Comparison of ENCODE assay signal across 31 mouse cellular contexts in genomic region chr7:113642540-113642939, GRCm38 (mm10).
DNase-seq lines count a peak whose midpoint lies in the region; ATAC-seq and TF ChIP-seq lines count a peak whose summit lies in the region.
"Had no signal": no experiment of that assay in that cellular context is flagged by ENCODE, and none has a peak within 500 bp of the region (broad histone marks: within the 10 kb centered on the region; RNA-seq: fewer than 3 reads in every experiment).

No protein-coding gene starts in this region.

- H3K27ac ChIP-seq in embryonic facial prominence, embryonic 14.5 days (replicated peaks; ENCODE audit: low read depth, low read length) = no peak overlapping the region
- no peak overlapping the region for H3K27ac ChIP-seq in embryonic facial prominence, embryonic 10.5 days (replicated peaks)
- H3K27ac ChIP-seq in hindbrain, embryonic 16.5 days (ENCODE audit: low read depth, low read length) = no peak overlapping the region
- H3K27ac ChIP-seq in hindbrain, embryonic 11.5 days (ENCODE audit: low read depth, low read length) = no peak overlapping the region
- no peak overlapping the region for H3K27ac ChIP-seq in midbrain, postnatal 0 days (ENCODE audit: low read depth, low read length)
- no peak overlapping the region for H3K27ac ChIP-seq in midbrain, embryonic 16.5 days (ENCODE audit: low read length)
- H3K27ac ChIP-seq in kidney, embryonic 15.5 days = no peak overlapping the region
- H3K27ac ChIP-seq: embryonic facial prominence, embryonic 13.5 days; forebrain, embryonic 13.5 days; limb, embryonic 15.5 days; liver, embryonic 14.5 days; macrophage; midbrain, embryonic 13.5 days; neural tube, embryonic 12.5 days; stomach, embryonic 15.5 days had no signal

- DNase-seq in embryonic facial prominence, embryonic 14.5 days (ENCODE audit: low spot score) = peak; percentile 38
- no peak for DNase-seq in embryonic facial prominence, embryonic 10.5 days (ENCODE audit: low spot score)
- no peak for DNase-seq in hindbrain, embryonic 11.5 days (ENCODE audit: low spot score)
- DNase-seq in midbrain, postnatal 0 days (ENCODE audit: low spot score) = peak; percentile 78
- no peak for DNase-seq in liver
- DNase-seq: adrenal gland, postnatal 25 days; cerebellum, adult 18-20 months; embryo, embryonic 11 days; gastrocnemius, postnatal 25 days; heart, adult 18-20 months; heart, postnatal 4 days; kidney, postnatal 25 days; lung, adult 2 months; lung, postnatal 10 days; right cerebral cortex, postnatal 14 days; thymus, postnatal 14 days had no signal

- H3K4me1 ChIP-seq in embryonic facial prominence, embryonic 14.5 days (ENCODE audit: control insufficient read depth, insufficient read depth, low read length) = no peaks in the 10 kb centered on the region
- no peaks in the 10 kb centered on the region for H3K4me1 ChIP-seq in embryonic facial prominence, embryonic 10.5 days
- H3K4me1 ChIP-seq in hindbrain, embryonic 16.5 days (ENCODE audit: control insufficient read depth, insufficient read depth, low read depth, low read length) = no peaks in the 10 kb centered on the region
- no peaks in the 10 kb centered on the region for H3K4me1 ChIP-seq in hindbrain, embryonic 11.5 days (replicated peaks; ENCODE audit: control insufficient read depth, insufficient read depth, low read length)
- H3K4me1 ChIP-seq in midbrain, postnatal 0 days (ENCODE audit: insufficient read depth, low read length) = no peaks in the 10 kb centered on the region
- H3K4me1 ChIP-seq in midbrain, embryonic 16.5 days (ENCODE audit: control insufficient read depth, insufficient read depth, low read length) = no peaks in the 10 kb centered on the region
- no peaks in the 10 kb centered on the region for H3K4me1 ChIP-seq in kidney, embryonic 15.5 days
- H3K4me1 ChIP-seq: forebrain, embryonic 13.5 days; limb, embryonic 15.5 days; neural tube, embryonic 12.5 days; stomach, embryonic 15.5 days had no signal

- TF ChIP-seq CTCF in midbrain, postnatal 0 days (IDR thresholded peaks at IDR 0.05) = no peak

- no peak for ATAC-seq in embryonic facial prominence, embryonic 14.5 days (ENCODE audit: low read depth)
- peak; percentile 56 for ATAC-seq in hindbrain, embryonic 16.5 days
- ATAC-seq in hindbrain, embryonic 11.5 days (ENCODE audit: low FRiP score) = no peak
- ATAC-seq in midbrain, postnatal 0 days (ENCODE audit: low FRiP score) = no peak
- ATAC-seq in midbrain, embryonic 16.5 days = no peak
- no peak for ATAC-seq in kidney, embryonic 15.5 days (replicated peaks; ENCODE audit: low FRiP score)
- ATAC-seq: forebrain, embryonic 13.5 days; intestine, postnatal 0 days; midbrain, embryonic 13.5 days had no signal

- H3K27me3 ChIP-seq in embryonic facial prominence, embryonic 14.5 days (replicated peaks; ENCODE audit: control insufficient read depth, insufficient read depth, low read length) = no peaks in the 10 kb centered on the region
- no peaks in the 10 kb centered on the region for H3K27me3 ChIP-seq in embryonic facial prominence, embryonic 10.5 days (replicated peaks; ENCODE audit: low read depth, poor library complexity, severe bottlenecking)
- H3K27me3 ChIP-seq in hindbrain, embryonic 16.5 days (replicated peaks; ENCODE audit: control insufficient read depth, insufficient read depth, low read length) = no peaks in the 10 kb centered on the region
- H3K27me3 ChIP-seq in hindbrain, embryonic 11.5 days (ENCODE audit: control insufficient read depth, insufficient read depth, low read length) = no peaks in the 10 kb centered on the region
- no peaks in the 10 kb centered on the region for H3K27me3 ChIP-seq in midbrain, postnatal 0 days (ENCODE audit: insufficient read depth, low read length)
- no peaks in the 10 kb centered on the region for H3K27me3 ChIP-seq in midbrain, embryonic 16.5 days (ENCODE audit: control insufficient read depth, insufficient read depth, low read depth, low read length)
- H3K27me3 ChIP-seq in kidney, embryonic 15.5 days = no peaks in the 10 kb centered on the region
- H3K27me3 ChIP-seq: embryonic facial prominence, embryonic 13.5 days; limb, embryonic 15.5 days; midbrain, embryonic 13.5 days; neural tube, embryonic 12.5 days; stomach, embryonic 15.5 days had no signal

- H3K4me3 ChIP-seq in embryonic facial prominence, embryonic 14.5 days (ENCODE audit: low read depth, low read length) = no peak overlapping the region
- H3K4me3 ChIP-seq in embryonic facial prominence, embryonic 10.5 days = no peak overlapping the region
- H3K4me3 ChIP-seq in hindbrain, embryonic 16.5 days (ENCODE audit: low read length) = no peak overlapping the region
- no peak overlapping the region for H3K4me3 ChIP-seq in hindbrain, embryonic 11.5 days (ENCODE audit: low read depth, low read length)
- no peak overlapping the region for H3K4me3 ChIP-seq in midbrain, postnatal 0 days (ENCODE audit: low read depth, low read length)
- no peak overlapping the region for H3K4me3 ChIP-seq in midbrain, embryonic 16.5 days (ENCODE audit: low read depth, low read length)
- no peak overlapping the region for H3K4me3 ChIP-seq in kidney, embryonic 15.5 days (replicated peaks)
- H3K4me3 ChIP-seq: embryonic facial prominence, embryonic 13.5 days; erythroblast, embryonic 14.5 days; forebrain, embryonic 13.5 days; limb, embryonic 15.5 days; midbrain, embryonic 13.5 days; myocyte; neural tube, embryonic 12.5 days; stomach, embryonic 15.5 days had no signal

- H3K9ac ChIP-seq in embryonic facial prominence, embryonic 14.5 days (ENCODE audit: low read depth, low read length) = no peak overlapping the region
- H3K9ac ChIP-seq in hindbrain, embryonic 16.5 days (ENCODE audit: low read depth, low read length) = no peak overlapping the region
- H3K9ac ChIP-seq in hindbrain, embryonic 11.5 days (ENCODE audit: low read depth, low read length) = no peak overlapping the region
- H3K9ac ChIP-seq in midbrain, postnatal 0 days (replicated peaks; ENCODE audit: low read length, poor library complexity, severe bottlenecking) = no peak overlapping the region
- no peak overlapping the region for H3K9ac ChIP-seq in midbrain, embryonic 16.5 days (ENCODE audit: low read depth, low read length)
- H3K9ac ChIP-seq in kidney, embryonic 15.5 days = no peak overlapping the region
- H3K9ac ChIP-seq: embryonic facial prominence, embryonic 13.5 days; forebrain, embryonic 13.5 days; limb, embryonic 15.5 days; liver, embryonic 14.5 days; midbrain, embryonic 13.5 days; neural tube, embryonic 12.5 days; stomach, embryonic 15.5 days had no signal

- 58% methylated on average over 7 of the region's 7 CpGs for WGBS in embryonic facial prominence, embryonic 14.5 days
- 80% methylated on average over 7 of the region's 7 CpGs for WGBS in embryonic facial prominence, embryonic 10.5 days
- WGBS in hindbrain, embryonic 16.5 days = 45% methylated on average over 7 of the region's 7 CpGs
- WGBS in hindbrain, embryonic 11.5 days = 67% methylated on average over 7 of the region's 7 CpGs
- WGBS in midbrain, postnatal 0 days = 29% methylated on average over 7 of the region's 7 CpGs
- WGBS in midbrain, embryonic 16.5 days = 27% methylated on average over 7 of the region's 7 CpGs
- WGBS in kidney, embryonic 15.5 days = 71% methylated on average over 7 of the region's 7 CpGs

- no peak overlapping the region for H3K4me2 ChIP-seq in embryonic facial prominence, embryonic 14.5 days (ENCODE audit: low read depth, low read length)
- no peak overlapping the region for H3K4me2 ChIP-seq in hindbrain, embryonic 16.5 days (ENCODE audit: low read length)
- no peak overlapping the region for H3K4me2 ChIP-seq in hindbrain, embryonic 11.5 days (replicated peaks; ENCODE audit: low read depth, low read length)
- H3K4me2 ChIP-seq in midbrain, postnatal 0 days (ENCODE audit: low read depth, low read length, poor library complexity, severe bottlenecking) = no peak overlapping the region
- H3K4me2 ChIP-seq in midbrain, embryonic 16.5 days (ENCODE audit: low read length) = no peak overlapping the region
- no peak overlapping the region for H3K4me2 ChIP-seq in kidney, embryonic 15.5 days
- H3K4me2 ChIP-seq: embryonic facial prominence, embryonic 13.5 days; forebrain, embryonic 13.5 days; heart, embryonic 11.5 days; limb, embryonic 15.5 days; midbrain, embryonic 13.5 days; neural tube, embryonic 12.5 days; stomach, embryonic 15.5 days had no signal

- H3K36me3 ChIP-seq in embryonic facial prominence, embryonic 14.5 days (ENCODE audit: control insufficient read depth, insufficient read depth, low read length) = no peaks in the 10 kb centered on the region
- H3K36me3 ChIP-seq in embryonic facial prominence, embryonic 10.5 days (replicated peaks) = no peaks in the 10 kb centered on the region
- no peaks in the 10 kb centered on the region for H3K36me3 ChIP-seq in hindbrain, embryonic 16.5 days (ENCODE audit: control insufficient read depth, insufficient read depth, low read length)
- no peaks in the 10 kb centered on the region for H3K36me3 ChIP-seq in hindbrain, embryonic 11.5 days (ENCODE audit: control insufficient read depth, insufficient read depth, low read length)
- no peaks in the 10 kb centered on the region for H3K36me3 ChIP-seq in midbrain, postnatal 0 days (ENCODE audit: insufficient read depth, low read length)
- no peaks in the 10 kb centered on the region for H3K36me3 ChIP-seq in midbrain, embryonic 16.5 days (ENCODE audit: control insufficient read depth, insufficient read depth, low read length)
- H3K36me3 ChIP-seq in kidney, embryonic 15.5 days = no peaks in the 10 kb centered on the region
- H3K36me3 ChIP-seq: embryonic facial prominence, embryonic 13.5 days; limb, embryonic 15.5 days; midbrain, embryonic 13.5 days; neural tube, embryonic 12.5 days; stomach, embryonic 15.5 days had no signal

- H3K9me3 ChIP-seq in embryonic facial prominence, embryonic 14.5 days (ENCODE audit: control insufficient read depth, low read length) = no peaks in the 10 kb centered on the region
- H3K9me3 ChIP-seq in embryonic facial prominence, embryonic 10.5 days = no peaks in the 10 kb centered on the region
- H3K9me3 ChIP-seq in hindbrain, embryonic 16.5 days (ENCODE audit: control insufficient read depth, low read length) = no peaks in the 10 kb centered on the region
- no peaks in the 10 kb centered on the region for H3K9me3 ChIP-seq in hindbrain, embryonic 11.5 days (ENCODE audit: control insufficient read depth, low read length)
- no peaks in the 10 kb centered on the region for H3K9me3 ChIP-seq in midbrain, postnatal 0 days (ENCODE audit: low read length)
- no peaks in the 10 kb centered on the region for H3K9me3 ChIP-seq in midbrain, embryonic 16.5 days (replicated peaks; ENCODE audit: control insufficient read depth, low read length, poor library complexity, severe bottlenecking)
- no peaks in the 10 kb centered on the region for H3K9me3 ChIP-seq in kidney, embryonic 15.5 days (replicated peaks)
- H3K9me3 ChIP-seq: embryonic facial prominence, embryonic 13.5 days; forebrain, embryonic 13.5 days; limb, embryonic 15.5 days; neural tube, embryonic 12.5 days; stomach, embryonic 15.5 days had no signal

Comparison
In these comparisons a context has a peak if more than half of its experiments do, and no peak if none do; other contexts are left out.
1. DNase-seq: peak in embryonic facial prominence, embryonic 14.5 days (single experiment) and midbrain, postnatal 0 days (single experiment); none in embryonic facial prominence, embryonic 10.5 days (single experiment), hindbrain, embryonic 11.5 days (single experiment) and liver (single experiment).